Mouse (Mus musculus): ENCODE data around the gene Actr3.
"Not testable (repeated sequence)": the region's sequence is repeated elsewhere in the genome, so short reads cannot be mapped to it uniquely, and the experiment has no call there.

Actr3 gene

GRCm38 (mm10) chr1:125439556-125439955, 4.0 kb upstream of the Actr3 start:
- ATAC-seq (ENCODE audit: insufficient number of reproducible peaks, low FRiP score, low TSS enrichment), result no peak

GRCm38 (mm10) chr1:125438826-125439225, 3.3 kb upstream of the Actr3 start:
- ATAC-seq (ENCODE audit: insufficient number of reproducible peaks, low FRiP score, low TSS enrichment), result no peak

GRCm38 (mm10) chr1:125437927-125438326, 2.4 kb upstream of the Actr3 start:
- ATAC-seq (ENCODE audit: insufficient number of reproducible peaks, low FRiP score, low TSS enrichment), result no peak

GRCm38 (mm10) chr1:125437161-125437560, 1.6 kb upstream of the Actr3 start:
- ATAC-seq (ENCODE audit: insufficient number of reproducible peaks, low FRiP score, low TSS enrichment), result no peak

GRCm38 (mm10) chr1:125435018-125435368, 534 bp downstream of the Actr3 start:
- ATAC-seq (ENCODE audit: insufficient number of reproducible peaks, low FRiP score, low TSS enrichment), result peak; percentile 45

- ATAC-seq (ENCODE audit: insufficient number of reproducible peaks, low FRiP score, low TSS enrichment), result no peak
These were observed 984 bp downstream of the Actr3 start for GRCm38 (mm10) chr1:125434485-125435001.

GRCm38 (mm10) chr1:125431286-125431685, 4.2 kb downstream of the Actr3 start:
- no peak for ATAC-seq (ENCODE audit: insufficient number of reproducible peaks, low FRiP score, low TSS enrichment)

GRCm38 (mm10) chr1:125430737-125431136, 4.8 kb downstream of the Actr3 start:
- ATAC-seq (ENCODE audit: insufficient number of reproducible peaks, low FRiP score, low TSS enrichment), result no peak

- no peak for ATAC-seq (ENCODE audit: insufficient number of reproducible peaks, low FRiP score, low TSS enrichment)
These were observed 5.5 kb downstream of the Actr3 start for GRCm38 (mm10) chr1:125429984-125430383.

- no peak for ATAC-seq (ENCODE audit: insufficient number of reproducible peaks, low FRiP score, low TSS enrichment)
These were observed 7.2 kb downstream of the Actr3 start for GRCm38 (mm10) chr1:125428315-125428714.

- ATAC-seq (ENCODE audit: insufficient number of reproducible peaks, low FRiP score, low TSS enrichment), result no peak
These were observed 9.0 kb downstream of the Actr3 start for GRCm38 (mm10) chr1:125426387-125427045.

- no peak for ATAC-seq (ENCODE audit: insufficient number of reproducible peaks, low FRiP score, low TSS enrichment)
These were observed 15.6 kb downstream of the Actr3 start for GRCm38 (mm10) chr1:125419906-125420305.

- ATAC-seq (ENCODE audit: insufficient number of reproducible peaks, low FRiP score, low TSS enrichment), result no peak
These were observed 16.8 kb downstream of the Actr3 start for GRCm38 (mm10) chr1:125418732-125419131.

GRCm38 (mm10) chr1:125407220-125407619, 28.3 kb downstream of the Actr3 start:
- ATAC-seq (ENCODE audit: insufficient number of reproducible peaks, low FRiP score, low TSS enrichment), result no peak

- ATAC-seq (ENCODE audit: insufficient number of reproducible peaks, low FRiP score, low TSS enrichment), result no peak
These were observed 40.1 kb downstream of the Actr3 start for GRCm38 (mm10) chr1:125395391-125395790.

- not testable (repeated sequence) for ATAC-seq (ENCODE audit: insufficient number of reproducible peaks, low FRiP score, low TSS enrichment)
These were observed 42.2 kb downstream of the Actr3 start for GRCm38 (mm10) chr1:125393324-125393723.

GRCm38 (mm10) chr1:125390065-125390754, 45.3 kb downstream of the Actr3 start:
- ATAC-seq (ENCODE audit: insufficient number of reproducible peaks, low FRiP score, low TSS enrichment), result not testable (repeated sequence)

GRCm38 (mm10) chr1:125389634-125390033, 45.9 kb downstream of the Actr3 start:
- ATAC-seq (ENCODE audit: insufficient number of reproducible peaks, low FRiP score, low TSS enrichment), result not testable (repeated sequence)

GRCm38 (mm10) chr1:125388370-125388769, 47.2 kb downstream of the Actr3 start:
- ATAC-seq (ENCODE audit: insufficient number of reproducible peaks, low FRiP score, low TSS enrichment), result no peak

- no peak for ATAC-seq (ENCODE audit: insufficient number of reproducible peaks, low FRiP score, low TSS enrichment)
These were observed 49.3 kb downstream of the Actr3 start for GRCm38 (mm10) chr1:125386217-125386616.

- no peak for ATAC-seq (ENCODE audit: insufficient number of reproducible peaks, low FRiP score, low TSS enrichment)
These were observed 52.9 kb downstream of the Actr3 start for GRCm38 (mm10) chr1:125382622-125383021.

GRCm38 (mm10) chr1:125378889-125379288, 56.6 kb downstream of the Actr3 start:
- ATAC-seq (ENCODE audit: insufficient number of reproducible peaks, low FRiP score, low TSS enrichment), result peak; percentile 91
